Mouse (Mus musculus) erythroblast, embryonic 14.5 days (primary cell): ENCODE measurements at regions not wholly inside any gene's neighbourhood (a gene's known extent, or its start where the extent isn't known, plus 50 kb on each side); places are given as distances from the start of the nearest gene placed in this dataset.

Experiments
- H3K27me3 ChIP-seq: 2 replicates; pipeline ENCODE4 v1.6.1; 2012; ENCODE audit warnings: inconsistent platforms; ENCODE audit not compliant: control insufficient read depth
- H3K36me3 ChIP-seq: 2 replicates; pipeline ENCODE4 v1.6.1; 2012; ENCODE audit warnings: mild to moderate bottlenecking, inconsistent platforms; ENCODE audit not compliant: control insufficient read depth
- H3K4me1 ChIP-seq: 2 replicates; pipeline ENCODE4 v1.6.1; 2012; ENCODE audit warnings: inconsistent platforms; ENCODE audit not compliant: control insufficient read depth
- H3K4me3 ChIP-seq: replicated peaks from 2 replicates; pipeline ENCODE3; 2012; ENCODE audit warnings: moderate library complexity, mild to moderate bottlenecking, inconsistent platforms
- H3K9me3 ChIP-seq: 2 replicates; pipeline ENCODE4 v1.6.1; 2012; ENCODE audit warnings: low read length, inconsistent platforms, mixed read lengths; ENCODE audit not compliant: control insufficient read depth
- GATA1 ChIP-seq: IDR thresholded peaks from 2 replicates; pipeline ENCODE4 v1.6.1; 2012; ENCODE audit warnings: low read length, inconsistent platforms, mixed read lengths
- TAL1 ChIP-seq: IDR thresholded peaks from 3 replicates; pipeline ENCODE4 v1.6.1; 2012; ENCODE audit warnings: low read length, inconsistent platforms, mixed read lengths

DNA sequence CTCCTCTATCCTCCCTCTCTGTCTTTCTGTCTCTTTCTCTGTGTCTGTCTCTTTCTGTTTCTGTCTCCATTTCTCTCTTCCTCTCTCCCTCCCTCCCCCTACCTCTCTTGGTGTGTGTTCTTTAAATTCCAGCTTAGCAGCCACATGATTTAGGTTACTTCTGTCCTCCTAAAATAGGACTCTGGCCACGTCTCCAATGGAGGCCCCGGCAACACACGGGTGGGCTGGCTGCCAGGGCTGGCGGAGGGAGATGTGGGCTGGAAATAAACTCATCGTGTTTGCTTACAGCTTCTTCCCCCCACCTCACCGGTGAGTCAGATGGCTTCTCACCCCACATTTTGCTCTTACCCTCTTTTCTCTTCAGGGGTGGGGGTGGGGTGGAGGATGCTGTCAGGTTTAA lies 74.5 kb upstream of the Eif4g2 start:
- Histone ChIP-seq H3K9me3 (no peaks in the 10 kb centered on the region), H3K36me3 (no peaks in the 10 kb centered on the region), H3K4me1 (peaks cover 8% of the 10 kb centered on the region), H3K4me3 (no peak overlapping the region), H3K27me3 (peaks cover 43% of the 10 kb centered on the region)
- TF ChIP-seq TAL1, result no peak
- no peak for TF ChIP-seq GATA1

DNA sequence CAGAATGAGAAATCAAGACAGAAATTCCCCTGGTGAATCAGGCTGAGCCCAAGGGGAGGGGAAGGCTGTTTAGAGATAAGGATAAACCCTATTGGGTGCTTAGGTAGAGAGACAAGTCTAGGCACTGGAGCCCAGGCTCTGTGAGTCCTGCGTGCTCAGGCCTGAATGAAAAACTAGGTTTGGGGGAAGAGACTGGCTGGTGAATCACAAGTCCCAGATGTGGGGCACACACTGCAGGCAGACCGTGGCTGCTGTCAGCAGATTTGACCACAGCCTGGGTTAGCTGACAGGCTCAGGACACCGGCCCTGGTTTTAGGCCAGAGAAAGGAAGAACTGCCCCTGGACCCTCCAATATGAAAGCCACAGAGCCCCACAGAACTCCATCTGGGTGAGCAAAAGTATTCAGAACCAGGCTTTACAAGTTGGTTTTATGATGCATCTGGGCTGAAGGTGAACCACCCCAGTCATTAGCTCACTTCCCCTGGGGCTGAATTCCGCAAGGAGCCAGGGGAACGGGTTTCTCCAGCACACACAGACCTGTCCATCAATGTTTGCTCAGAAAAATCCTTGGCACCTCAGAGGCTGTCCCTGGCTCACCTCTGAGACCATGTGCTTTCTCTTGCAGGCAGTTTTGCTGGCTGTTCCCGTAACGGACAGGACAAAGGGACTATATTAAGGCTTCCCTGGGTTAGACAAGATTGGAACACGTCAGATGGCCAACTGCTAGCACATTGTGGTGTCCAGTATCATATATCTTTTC lies 73.8 kb upstream of the Eif4g2 start:
- no peak for TF ChIP-seq GATA1
- TF ChIP-seq TAL1, result no peak
- no peaks in the 10 kb centered on the region for H3K36me3 ChIP-seq
- H3K4me3 ChIP-seq, result no peak overlapping the region
- peaks cover 43% of the 10 kb centered on the region for H3K27me3 ChIP-seq
- H3K4me1 ChIP-seq, result peaks cover 8% of the 10 kb centered on the region
- no peaks in the 10 kb centered on the region for H3K9me3 ChIP-seq

DNA sequence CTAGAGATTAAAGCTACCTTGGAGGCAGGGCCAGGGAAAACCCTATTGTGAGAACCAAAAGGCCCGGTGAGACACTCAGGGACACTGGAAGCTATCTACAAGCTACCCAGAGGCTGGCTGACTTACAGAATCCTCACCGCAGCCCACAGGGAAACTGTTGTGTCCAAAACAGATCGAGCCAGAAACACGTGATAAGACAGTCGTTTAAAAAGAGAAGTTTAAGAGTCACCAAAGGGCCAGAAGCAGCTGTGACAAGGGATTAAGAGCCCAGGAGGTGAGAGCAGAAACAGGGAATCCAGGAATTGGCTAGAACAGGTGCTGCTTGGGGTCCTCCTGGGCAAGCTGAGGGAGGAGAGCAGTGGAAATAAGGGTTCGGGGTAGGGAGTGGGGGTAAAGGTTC lies 73.2 kb upstream of the Eif4g2 start:
- no peak overlapping the region for H3K4me3 ChIP-seq
- no peak for TF ChIP-seq GATA1
- no peak for TF ChIP-seq TAL1

DNA sequence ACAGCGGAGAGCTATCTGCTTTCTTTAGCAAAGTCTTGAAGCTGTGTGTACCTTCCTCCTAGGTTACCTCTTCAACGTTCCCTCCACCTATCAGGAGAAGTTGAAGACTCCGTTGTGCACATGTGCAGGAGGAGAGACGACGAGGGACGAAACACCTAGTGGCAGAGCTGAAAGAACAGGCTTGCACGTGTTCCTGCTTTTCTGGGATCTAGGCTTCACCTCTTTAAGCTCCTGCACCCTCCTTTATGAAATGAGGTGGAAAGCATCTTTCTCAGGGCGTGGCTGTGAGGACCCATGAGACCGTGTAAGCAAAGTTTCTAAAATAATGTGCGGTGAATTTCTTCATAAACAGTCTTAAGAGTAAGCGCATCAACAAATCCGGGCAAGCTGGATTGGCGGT lies 71.4 kb upstream of the Eif4g2 start:
- no peaks in the 10 kb centered on the region for H3K36me3 ChIP-seq
- H3K4me3 ChIP-seq, result no peak overlapping the region
- H3K4me1 ChIP-seq, result peaks cover 8% of the 10 kb centered on the region
- peaks cover 54% of the 10 kb centered on the region for H3K27me3 ChIP-seq
- H3K9me3 ChIP-seq, result no peaks in the 10 kb centered on the region
- no peak for TF ChIP-seq GATA1
- no peak for TF ChIP-seq TAL1

More for the DNA sequence above, 73.2 kb upstream of the Eif4g2 start:
- H3K36me3 ChIP-seq, result no peaks in the 10 kb centered on the region
- no peaks in the 10 kb centered on the region for H3K9me3 ChIP-seq
- H3K27me3 ChIP-seq, result peaks cover 44% of the 10 kb centered on the region
- H3K4me1 ChIP-seq, result peaks cover 8% of the 10 kb centered on the region

DNA sequence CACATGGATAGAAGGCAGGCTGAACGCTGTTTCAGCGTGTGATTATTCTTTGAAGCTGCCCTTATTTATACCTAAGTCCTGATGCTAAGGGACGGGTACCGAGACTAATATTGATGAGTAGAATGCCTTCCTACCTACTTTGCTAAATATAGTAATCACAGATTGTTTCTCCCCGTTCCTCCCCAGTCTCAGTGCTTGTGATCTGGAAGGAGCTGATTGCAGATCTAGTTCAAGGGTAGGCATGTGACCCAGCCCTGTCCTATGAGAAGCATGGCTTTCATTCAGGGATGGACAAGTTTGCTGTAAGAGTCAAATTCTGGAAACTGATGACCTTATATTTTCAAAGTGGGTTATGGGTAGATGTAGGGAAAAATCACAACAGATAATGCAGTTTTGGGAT lies 67.7 kb upstream of the Eif4g2 start:
- TF ChIP-seq GATA1 (no peak), TAL1 (no peak)
- H3K4me1 ChIP-seq, result peaks cover 23% of the 10 kb centered on the region
- H3K27me3 ChIP-seq, result peaks cover 40% of the 10 kb centered on the region
- H3K36me3 ChIP-seq, result no peaks in the 10 kb centered on the region
- no peak overlapping the region for H3K4me3 ChIP-seq
- H3K9me3 ChIP-seq, result no peaks in the 10 kb centered on the region

DNA sequence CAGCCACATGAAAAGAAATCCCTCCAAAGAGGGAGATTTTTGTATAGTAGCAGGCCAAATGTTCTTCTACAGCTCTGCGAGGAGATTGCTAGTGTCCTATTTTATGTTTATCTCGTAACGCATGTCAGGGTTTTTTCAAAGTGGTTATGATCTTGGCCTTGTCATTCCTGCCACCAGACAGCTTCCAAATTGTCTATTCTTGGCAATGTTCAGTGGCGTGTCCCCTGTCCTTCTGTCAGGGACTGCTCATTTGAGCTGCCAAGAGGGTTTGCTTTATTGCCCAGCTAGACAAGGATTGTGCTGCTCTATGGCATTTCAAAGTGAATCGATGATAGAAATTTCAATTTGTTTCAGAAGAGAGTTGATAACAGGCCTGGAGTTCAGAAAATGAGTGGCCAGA lies 67.3 kb upstream of the Eif4g2 start:
- H3K4me1 ChIP-seq, result peaks cover 27% of the 10 kb centered on the region
- H3K4me3 ChIP-seq, result no peak overlapping the region
- H3K36me3 ChIP-seq, result no peaks in the 10 kb centered on the region
- H3K27me3 ChIP-seq, result peaks cover 40% of the 10 kb centered on the region
- TF ChIP-seq GATA1 (no peak), TAL1 (no peak)
- no peaks in the 10 kb centered on the region for H3K9me3 ChIP-seq

DNA sequence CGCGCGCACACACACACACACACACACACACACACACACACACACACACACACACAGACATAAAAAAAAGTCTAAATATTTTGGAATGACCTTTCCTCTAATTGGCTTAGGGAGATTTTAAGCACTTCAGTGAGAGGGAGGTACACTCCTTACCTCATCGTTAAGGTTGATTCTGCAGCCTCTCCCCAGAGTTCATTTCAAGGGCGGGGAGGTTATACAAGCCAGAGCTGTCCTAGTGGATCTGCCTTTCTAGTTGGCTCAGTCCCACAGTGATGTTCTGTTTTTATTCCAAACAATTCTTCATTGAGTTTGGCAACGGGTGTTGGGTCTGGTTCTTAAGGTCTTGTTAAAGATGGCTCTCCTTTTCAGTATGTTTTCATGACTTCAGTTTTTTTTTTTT lies 64.8 kb upstream of the Eif4g2 start:
- H3K27me3 ChIP-seq, result peaks cover 21% of the 10 kb centered on the region
- H3K9me3 ChIP-seq, result no peaks in the 10 kb centered on the region
- no peak overlapping the region for H3K4me3 ChIP-seq
- TF ChIP-seq GATA1 (no peak), TAL1 (no peak)
- peaks cover 40% of the 10 kb centered on the region for H3K4me1 ChIP-seq
- H3K36me3 ChIP-seq, result no peaks in the 10 kb centered on the region

DNA sequence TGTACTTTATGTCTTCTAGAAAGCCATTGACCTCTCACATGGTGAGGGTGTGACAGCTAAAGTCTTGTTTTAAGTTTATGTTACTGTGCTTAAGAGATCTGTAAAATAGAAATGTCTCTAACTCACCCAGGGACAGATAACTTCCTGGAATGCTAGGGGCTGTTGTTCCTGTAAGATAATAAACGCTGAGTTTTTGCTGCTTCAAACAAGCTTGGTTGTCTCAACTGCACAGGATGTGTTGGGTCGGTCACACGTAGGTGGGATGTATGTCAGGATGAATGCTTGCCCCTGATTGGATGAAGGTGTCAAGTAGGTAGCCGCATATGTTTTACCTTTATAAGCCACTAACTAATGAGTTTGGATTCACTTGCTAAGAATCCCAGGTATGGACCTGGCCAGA lies 63.8 kb upstream of the Eif4g2 start:
- TF ChIP-seq GATA1 (no peak), TAL1 (no peak)
- H3K4me3 ChIP-seq, result no peak overlapping the region

DNA sequence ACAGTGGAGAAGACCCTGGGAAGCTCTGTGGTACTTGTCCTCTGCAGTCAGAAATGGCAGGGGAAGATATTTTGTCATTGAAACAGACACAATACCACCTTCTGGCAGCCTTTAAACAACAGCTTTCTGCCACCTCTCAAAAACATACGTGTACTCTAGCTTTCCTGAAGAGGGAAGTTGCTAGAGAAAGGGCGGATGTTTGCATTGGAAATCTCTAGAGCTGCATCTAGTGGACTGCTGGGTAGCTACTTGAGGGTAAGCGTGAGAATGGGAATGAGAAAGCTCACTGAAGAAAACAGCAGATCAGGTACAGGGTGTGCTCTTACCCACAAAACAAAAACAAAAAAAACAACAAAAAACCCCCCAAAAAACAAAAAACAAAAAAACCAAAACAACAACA lies 61.4 kb upstream of the Eif4g2 start:
- H3K9me3 ChIP-seq, result no peaks in the 10 kb centered on the region
- no peaks in the 10 kb centered on the region for H3K36me3 ChIP-seq
- no peak overlapping the region for H3K4me3 ChIP-seq
- peaks cover 7% of the 10 kb centered on the region for H3K27me3 ChIP-seq
- peaks cover 54% of the 10 kb centered on the region for H3K4me1 ChIP-seq
- TF ChIP-seq GATA1 (no peak), TAL1 (no peak)

More for the DNA sequence above, 63.8 kb upstream of the Eif4g2 start:
- H3K27me3 ChIP-seq, result peaks cover 20% of the 10 kb centered on the region
- H3K4me1 ChIP-seq, result peaks cover 40% of the 10 kb centered on the region
- no peaks in the 10 kb centered on the region for H3K36me3 ChIP-seq
- H3K9me3 ChIP-seq, result no peaks in the 10 kb centered on the region
